Mouse (Mus musculus) retina, postnatal 7 days (tissue): Measurements from ENCODE around the gene Apmap.
"Not testable (repeated sequence)": the region's sequence is repeated elsewhere in the genome, so short reads cannot be mapped to it uniquely, and the experiment has no call there.

Experiments used
- DNase-seq: peaks from one replicate; pipeline ENCODE4 v3.0.0-alpha.2; 2012; ENCODE audit warnings: low read depth, low spot score

Apmap gene

DNA sequence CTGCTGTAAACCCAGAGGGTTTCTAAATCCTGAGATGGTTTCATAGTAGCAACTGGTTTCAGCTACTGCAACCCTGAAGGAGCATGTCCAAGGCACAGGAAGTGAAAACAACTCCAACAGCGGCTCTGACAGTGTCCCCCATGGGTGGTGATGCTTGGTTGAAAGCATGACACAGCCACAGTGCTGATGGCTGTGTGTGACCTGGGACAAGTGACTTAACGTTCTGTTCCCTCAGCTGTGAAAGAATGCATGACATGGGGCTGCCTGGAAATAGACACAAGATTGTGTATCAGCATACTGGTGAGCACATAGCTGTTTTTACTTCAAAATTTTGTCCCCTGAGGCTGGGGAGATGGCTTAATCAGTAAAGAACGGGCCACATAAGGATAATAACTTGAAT lies 13.3 kb upstream of the Apmap start:
- DNase-seq: no peak

DNA sequence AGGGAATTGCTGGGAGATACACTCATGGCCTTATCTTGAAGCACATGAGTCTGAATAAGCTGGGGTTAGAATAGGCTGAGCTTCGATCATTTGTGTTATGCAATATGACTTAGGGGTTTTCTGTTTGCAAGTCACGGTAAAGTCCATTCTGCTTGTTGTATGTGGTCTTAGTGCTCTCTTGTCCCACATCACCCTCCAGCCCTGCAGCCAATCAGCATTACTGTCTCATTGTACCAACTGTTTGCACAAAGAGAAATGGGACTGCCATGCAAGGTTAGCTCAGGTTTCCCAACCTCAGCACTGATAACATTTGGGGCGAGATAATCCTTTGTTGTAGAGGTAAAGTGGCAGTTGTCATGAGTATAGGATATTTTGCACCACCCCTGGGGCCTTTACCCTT lies 1.7 kb upstream of the Apmap start:
- DNase-seq: no peak

DNA sequence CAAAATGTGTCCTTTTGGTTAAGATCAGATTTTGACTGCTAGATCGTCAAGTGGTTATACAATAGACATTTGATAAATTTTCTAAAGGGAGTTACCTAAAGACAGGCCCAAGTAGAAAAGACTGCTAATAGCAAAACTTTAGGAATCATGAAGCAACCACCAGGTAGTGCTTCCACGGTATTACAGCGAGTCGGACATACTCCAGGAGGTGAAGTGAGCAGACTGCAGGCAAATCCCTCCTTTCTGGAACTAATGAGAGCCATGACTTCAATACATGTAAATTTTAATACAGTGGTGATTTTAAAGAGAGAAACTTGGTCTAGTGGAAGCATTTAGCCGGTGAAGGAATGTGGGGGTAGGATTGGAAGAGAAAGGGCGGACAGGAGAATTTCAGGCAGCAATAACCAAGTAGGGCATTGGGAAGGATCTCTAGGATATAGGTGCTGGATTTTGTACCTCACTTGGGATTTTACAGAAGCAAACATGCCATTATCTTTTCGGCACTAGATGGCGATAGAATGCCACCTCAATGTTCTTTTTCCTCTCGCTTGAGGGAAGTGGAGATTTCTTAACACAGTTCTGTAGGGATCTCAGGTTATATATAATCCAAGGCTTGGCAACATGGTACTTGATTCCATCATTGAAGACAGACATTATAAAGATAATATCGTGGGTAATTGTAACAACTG lies 649 bp upstream of the Apmap start:
- DNase-seq: peak; percentile 60

- DNase-seq: no peak
These were observed 1.3 kb downstream of the Apmap start for GRCm38 (mm10) chr2:150607086-150607485.

DNA sequence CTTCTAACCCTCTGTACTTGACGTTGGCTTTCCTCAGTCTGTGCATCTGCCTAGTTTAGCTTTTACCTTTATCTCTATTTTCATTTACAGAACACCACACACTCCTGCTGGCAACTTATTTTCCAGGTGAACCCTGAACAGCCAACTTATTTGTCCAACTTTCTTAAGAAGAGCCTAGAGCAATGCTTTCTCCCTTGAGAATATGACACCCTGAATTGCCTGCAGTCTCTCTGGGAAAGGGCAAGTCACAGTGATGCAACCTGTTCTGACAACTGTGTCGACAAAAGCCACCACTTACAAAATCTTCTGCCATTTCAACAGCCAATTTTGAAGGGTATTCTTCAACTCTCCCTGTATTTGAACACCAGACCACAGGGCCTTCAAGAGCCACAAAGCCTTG lies 3.6 kb downstream of the Apmap start:
- DNase-seq: no peak

DNA sequence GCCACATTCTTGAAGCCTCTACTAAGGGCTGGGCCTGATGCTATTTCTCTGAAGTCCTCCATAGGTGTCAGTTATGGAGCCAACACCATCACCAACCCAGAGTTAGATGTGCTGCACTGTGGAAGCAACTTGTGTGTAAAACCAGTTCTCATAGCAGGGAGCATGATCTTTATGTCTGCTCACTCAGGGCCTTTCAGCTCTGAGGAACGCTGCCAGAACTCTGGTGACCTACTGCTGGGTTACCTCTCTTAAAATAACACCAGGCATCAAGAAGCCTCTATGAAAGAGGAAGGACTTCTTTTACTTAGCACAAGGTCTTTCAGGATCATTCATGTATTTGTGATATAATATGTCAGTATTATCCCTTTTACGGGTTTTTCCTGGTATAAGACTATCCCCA lies 6.2 kb downstream of the Apmap start:
- no peak for DNase-seq

- DNase-seq: no peak
These were observed 8.1 kb downstream of the Apmap start for GRCm38 (mm10) chr2:150600263-150600662.

GRCm38 (mm10) chr2:150595411-150596190 lies 12.8 kb downstream of the Apmap start:
- DNase-seq: no peak

GRCm38 (mm10) chr2:150589076-150589475 lies 19.3 kb downstream of the Apmap start:
- no peak for DNase-seq

GRCm38 (mm10) chr2:150579628-150580027 lies 28.7 kb downstream of the Apmap start:
- no peak for DNase-seq

DNA sequence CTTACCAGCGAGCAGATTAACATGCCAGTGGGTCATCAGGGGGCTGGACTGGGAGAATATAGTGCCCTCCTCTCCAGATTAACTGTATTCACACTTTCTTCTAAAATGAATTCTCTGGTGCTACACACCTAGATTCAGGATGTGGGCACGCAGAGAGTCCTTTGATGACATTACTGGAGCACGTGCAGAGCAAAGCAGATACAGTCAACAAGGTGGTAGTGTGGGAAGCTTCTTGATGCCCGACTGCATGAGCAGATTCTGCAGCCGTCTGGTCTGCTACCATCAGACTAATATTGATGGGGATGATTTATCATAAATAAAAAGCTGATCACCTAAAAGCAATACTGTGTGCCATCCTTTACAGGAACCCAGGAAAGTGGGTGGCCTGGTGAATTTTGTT lies 29.8 kb downstream of the Apmap start:
- no peak for DNase-seq

DNA sequence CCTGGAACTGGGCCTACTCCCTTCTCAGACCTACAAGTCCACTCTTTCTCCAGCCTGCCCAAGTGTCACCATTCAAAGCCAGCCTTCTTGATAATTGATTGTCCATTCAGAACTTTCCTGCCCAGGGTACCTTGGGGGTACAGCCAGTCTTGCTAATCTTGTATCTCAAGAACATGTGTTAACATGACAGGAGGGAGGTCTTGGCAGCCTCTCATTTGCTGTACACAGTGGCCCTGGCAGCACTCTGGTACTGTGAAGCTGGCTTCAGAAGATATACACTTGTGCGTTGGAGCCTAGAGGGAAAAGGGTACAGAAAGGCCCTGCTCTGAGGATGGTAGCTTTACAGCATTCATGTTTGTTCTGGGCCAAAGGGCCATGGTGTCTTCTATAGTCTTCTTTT lies 32.1 kb downstream of the Apmap start:
- no peak for DNase-seq

- DNase-seq: no peak
These were observed 35.9 kb downstream of the Apmap start for GRCm38 (mm10) chr2:150572463-150572862.

DNA sequence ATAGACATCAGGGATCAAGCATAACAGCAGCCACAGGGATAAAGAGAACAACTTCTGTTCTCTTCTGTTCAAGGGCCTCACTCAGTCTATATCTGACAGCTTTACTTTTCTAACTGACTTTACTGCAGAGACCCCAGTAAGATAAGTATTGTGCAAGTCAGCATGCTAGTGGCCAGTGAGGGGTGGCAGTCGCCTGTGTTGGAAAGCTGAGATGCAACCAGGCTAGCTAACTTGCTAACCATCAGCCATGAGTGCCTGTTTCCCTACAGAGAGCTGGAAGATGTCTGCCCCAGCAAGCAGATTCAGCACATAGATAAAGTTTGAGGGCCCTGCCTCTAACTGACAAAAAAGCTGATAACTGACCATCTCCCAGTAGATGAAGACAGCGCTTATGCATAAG lies 37.6 kb downstream of the Apmap start:
- DNase-seq: no peak

DNA sequence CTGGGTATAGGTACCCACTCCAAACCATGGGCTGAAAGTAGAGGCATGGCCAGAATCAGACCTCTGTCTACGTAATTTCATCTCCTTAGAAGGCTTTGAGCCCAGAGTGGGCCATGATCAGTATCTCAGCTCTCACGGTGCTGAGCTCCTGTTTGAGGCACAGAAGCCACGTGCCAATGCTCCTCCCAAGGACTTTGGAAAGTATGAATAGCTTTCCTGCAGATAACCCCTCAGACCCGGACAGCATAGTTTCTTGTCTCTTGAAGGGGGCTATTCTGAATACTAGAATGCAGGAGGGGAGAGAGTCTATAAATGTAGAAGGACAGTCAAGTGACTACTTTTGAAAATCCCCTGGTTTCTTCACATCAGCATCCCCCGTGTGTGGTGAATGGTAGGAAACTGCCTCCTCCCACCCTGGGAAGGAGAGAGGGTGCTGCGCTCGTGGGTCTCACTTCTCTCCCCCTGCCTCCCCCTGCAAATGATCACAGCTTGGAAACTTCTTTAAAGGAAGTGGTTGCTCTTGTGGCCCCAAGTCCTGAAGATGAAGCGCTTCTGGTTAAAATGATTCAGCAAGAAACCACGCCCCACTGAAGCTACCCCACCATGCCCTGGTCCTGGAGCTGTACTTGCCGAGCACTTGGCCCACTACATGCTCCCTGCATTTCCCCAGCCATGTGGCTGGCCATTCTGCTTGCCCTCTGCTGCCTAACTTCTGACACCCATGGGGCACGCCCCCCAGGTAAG lies 38.3 kb downstream of the Apmap start, which contains the start of gene Cst7:
Gene Cst7 (plus strand): TSS at position 569 of the 744 bp plus-strand sequence.
- no peak for DNase-seq

DNA sequence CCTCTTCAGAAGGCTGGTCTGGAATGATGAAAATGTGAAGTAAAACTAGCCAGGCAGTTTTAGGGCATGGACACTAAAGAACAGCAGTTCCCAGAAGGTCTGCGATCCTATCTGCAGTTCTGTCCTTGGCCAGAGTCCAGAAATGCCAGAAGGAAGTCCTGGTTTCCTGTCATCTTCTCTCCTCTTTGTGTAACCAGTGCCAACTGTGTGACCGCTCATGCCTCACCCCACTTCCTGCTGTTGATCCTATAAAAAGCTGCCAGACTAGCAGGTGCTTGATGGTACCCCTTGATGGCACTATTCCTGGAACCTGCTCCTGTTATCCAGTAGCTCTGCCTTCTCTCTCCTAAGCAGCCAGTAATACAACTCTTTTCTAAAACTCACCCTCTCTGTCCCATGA lies 41.3 kb downstream of the Apmap start:
- no peak for DNase-seq

DNA sequence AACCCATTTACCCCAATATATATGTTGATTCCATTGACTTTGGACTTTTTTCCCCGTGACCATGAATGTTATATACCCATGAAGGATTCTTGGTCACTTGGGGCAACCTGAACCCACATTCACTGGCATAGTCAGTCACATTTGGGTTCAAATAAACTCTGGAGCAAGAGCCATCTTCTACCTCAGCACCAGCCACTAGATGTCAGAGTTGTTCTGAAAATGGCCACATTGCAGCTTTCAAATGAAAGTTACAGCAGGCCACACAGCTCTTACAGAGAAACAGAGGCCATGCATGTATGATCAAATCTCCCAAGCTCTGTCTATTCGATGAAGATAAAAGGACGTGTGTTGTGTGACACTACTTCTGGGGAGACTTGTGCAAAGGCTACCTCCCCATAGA lies 49.8 kb downstream of the Apmap start:
- peak; percentile 6 for DNase-seq

DNA sequence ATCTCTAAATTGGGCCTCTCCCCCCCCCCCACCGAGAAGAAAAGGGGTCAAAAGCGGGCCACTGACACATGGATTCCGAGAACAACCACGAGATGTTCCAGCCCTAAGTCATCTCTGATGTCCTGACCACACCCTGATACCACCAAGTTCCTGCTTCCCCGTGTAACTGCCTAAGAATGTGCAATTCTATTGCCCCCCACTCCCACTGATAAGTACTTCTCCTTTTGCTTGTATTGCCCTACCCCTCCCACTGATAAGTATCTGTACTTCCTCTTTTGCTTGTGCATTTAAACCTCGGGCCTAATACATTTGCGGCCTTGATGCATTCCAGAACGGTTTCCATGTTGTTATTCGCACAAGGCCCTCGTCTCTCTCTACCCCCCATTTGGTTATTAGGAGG lies 58.8 kb downstream of the Apmap start:
- DNase-seq: not testable (repeated sequence)
